Mouse (Mus musculus) intestine, embryonic 16.5 days (tissue): ENCODE results near the gene Sgip1. TPM values are rescaled to one million over a fixed set of nuclear protein-coding genes. Genes with fewer than 3 reads are reported as not detected.

Experiments used
- ATAC-seq: fragments of 200-750 bp; cut with Nextera tagmentation; 2 replicates; pipeline ENCODE4 v1.8.0; 2017; ENCODE audit warnings: moderate TSS enrichment, moderate library complexity
- H3K27ac ChIP-seq: fragments of 300-500 bp; sonication (generic); 2 replicates; pipeline ENCODE4 v1.5.1; 2014; ENCODE audit warnings: mild to moderate bottlenecking, low read length
- H3K27me3 ChIP-seq: fragments of 300-500 bp; sonication (generic); replicated peaks from 2 replicates; pipeline ENCODE4 v1.6.1; 2014; ENCODE audit warnings: low read length, control low read depth, mixed read lengths; ENCODE audit not compliant: control insufficient read depth, insufficient read depth
- H3K36me3 ChIP-seq: fragments of 300-500 bp; sonication (generic); 2 replicates; pipeline ENCODE4 v1.6.1; 2014; ENCODE audit warnings: low read length, control low read depth; ENCODE audit not compliant: control insufficient read depth, insufficient read depth
- H3K4me1 ChIP-seq: fragments of 300-500 bp; sonication (generic); 2 replicates; pipeline ENCODE4 v1.6.1; 2014; ENCODE audit warnings: low read length, control low read depth, mixed read lengths; ENCODE audit not compliant: control insufficient read depth, insufficient read depth
- H3K4me2 ChIP-seq: fragments of 300-500 bp; sonication (generic); 2 replicates; pipeline ENCODE4 v1.6.1; 2014; ENCODE audit warnings: low read depth, low read length, control low read depth
- H3K4me3 ChIP-seq: fragments of 300-500 bp; sonication (generic); 2 replicates; pipeline ENCODE4 v1.5.1; 2014; ENCODE audit warnings: mild to moderate bottlenecking, low read length
- H3K9ac ChIP-seq: fragments of 300-500 bp; sonication (generic); 2 replicates; pipeline ENCODE4 v1.6.1; 2014; ENCODE audit warnings: low read depth, low read length
- H3K9me3 ChIP-seq: fragments of 300-500 bp; sonication (generic); 2 replicates; pipeline ENCODE4 v1.6.1; 2016; ENCODE audit warnings: low read length, control low read depth; ENCODE audit not compliant: control insufficient read depth
- WGBS: fragments of 180-500 bp; shearing (Covaris S2); extraction: QIAGEN DNeasy Blood & Tissue Kit; methylation state at CpG from one replicate; pipeline ENCODE4 v1.1.7; 2014; 5-methylcytosine and 5-hydroxymethylcytosine counted together
- polyA plus RNA-seq: library from polyadenylated mRNA; unstranded; fragments of >200 nt; fragmentation: Nextera tagmentation; extraction: Ambion mirVana; gene quantifications from 2 replicates; pipeline ENCODE4 v1.2.1, GENCODE M21; 2015

The Sgip1 gene
- polyA plus RNA-seq, 1 experiment from 2014 or later = 8.8 TPM

DNA sequence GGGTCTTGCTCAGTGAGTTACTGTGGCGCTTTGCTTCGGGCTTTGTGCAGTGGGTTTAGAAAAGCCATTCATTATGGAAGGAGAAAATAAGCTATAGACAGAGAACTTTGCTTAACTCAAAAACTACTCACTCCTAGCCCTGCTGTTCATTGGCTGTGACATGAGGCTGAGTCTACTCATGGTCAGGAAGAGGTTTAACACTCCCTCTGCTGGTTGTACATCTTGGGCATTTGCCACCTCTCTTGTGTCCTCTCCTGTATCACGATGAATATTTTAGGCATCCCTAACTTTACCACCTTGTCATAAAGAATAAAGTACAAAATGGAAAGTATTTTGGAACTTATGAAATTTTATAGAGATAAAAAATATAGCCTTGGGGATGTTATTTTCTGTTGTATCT, 32.1 kb downstream of the Sgip1 start:
- no peak for ATAC-seq
- Histone ChIP-seq H3K9ac (no peak overlapping the region), H3K36me3 (no peaks in the 10 kb centered on the region), H3K27me3 (no peaks in the 10 kb centered on the region), H3K4me2 (no peak overlapping the region), H3K27ac (no peak overlapping the region), H3K4me1 (no peaks in the 10 kb centered on the region), H3K4me3 (no peak overlapping the region), H3K9me3 (no peaks in the 10 kb centered on the region)
- 92% methylated on average over 3 of the region's 3 CpGs for WGBS

- H3K9ac ChIP-seq = no peak overlapping the region
- no peaks in the 10 kb centered on the region for H3K4me1 ChIP-seq
- H3K4me3 ChIP-seq = no peak overlapping the region
- H3K9me3 ChIP-seq = no peaks in the 10 kb centered on the region
- H3K4me2 ChIP-seq = no peak overlapping the region
- H3K27me3 ChIP-seq = no peaks in the 10 kb centered on the region
- no peak for ATAC-seq
- H3K36me3 ChIP-seq = no peaks in the 10 kb centered on the region
- 97% methylated on average over 1 of the region's 1 CpGs for WGBS
- H3K27ac ChIP-seq = no peak overlapping the region
Measured at GRCm38 (mm10) chr4:102773841-102774240, 32.7 kb downstream of the Sgip1 start.

DNA sequence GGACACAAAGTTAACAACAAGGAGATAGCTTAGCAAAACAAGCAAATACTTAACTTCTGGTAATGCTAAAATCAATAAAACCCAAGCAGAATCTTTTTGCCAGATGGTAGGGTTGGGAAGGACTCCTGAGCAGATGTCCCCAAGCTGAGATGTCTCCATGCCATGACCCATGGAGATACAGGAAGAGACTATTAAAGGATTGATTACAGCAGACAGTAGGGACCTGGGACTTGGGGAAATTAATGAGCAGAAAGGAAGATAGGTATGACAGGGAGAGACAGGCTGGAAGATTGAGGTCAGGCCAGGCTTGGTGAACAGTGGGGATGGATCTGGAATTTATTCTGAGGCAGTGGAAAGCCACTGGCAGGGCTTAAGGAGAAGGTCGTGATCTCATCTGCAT, 33.5 kb downstream of the Sgip1 start:
- H3K4me3 ChIP-seq = no peak overlapping the region
- ATAC-seq = no peak
- WGBS = 55% methylated on average over 1 of the region's 1 CpGs

GRCm38 (mm10) chr4:102775596-102776270, 34.6 kb downstream of the Sgip1 start:
- no peaks in the 10 kb centered on the region for H3K27me3 ChIP-seq
- H3K9me3 ChIP-seq = no peaks in the 10 kb centered on the region
- H3K4me3 ChIP-seq = no peak overlapping the region
- H3K9ac ChIP-seq = no peak overlapping the region
- no peak overlapping the region for H3K27ac ChIP-seq
- H3K4me1 ChIP-seq = no peaks in the 10 kb centered on the region
- H3K4me2 ChIP-seq = no peak overlapping the region
- WGBS = 60% methylated on average over 2 of the region's 2 CpGs
- ATAC-seq = no peak
- H3K36me3 ChIP-seq = no peaks in the 10 kb centered on the region

More for the DNA sequence above, 33.5 kb downstream of the Sgip1 start:
- no peak overlapping the region for H3K27ac ChIP-seq
- no peak overlapping the region for H3K9ac ChIP-seq
- no peaks in the 10 kb centered on the region for H3K36me3 ChIP-seq
- no peaks in the 10 kb centered on the region for H3K9me3 ChIP-seq
- H3K4me2 ChIP-seq = no peak overlapping the region
- no peaks in the 10 kb centered on the region for H3K4me1 ChIP-seq
- H3K27me3 ChIP-seq = no peaks in the 10 kb centered on the region

DNA sequence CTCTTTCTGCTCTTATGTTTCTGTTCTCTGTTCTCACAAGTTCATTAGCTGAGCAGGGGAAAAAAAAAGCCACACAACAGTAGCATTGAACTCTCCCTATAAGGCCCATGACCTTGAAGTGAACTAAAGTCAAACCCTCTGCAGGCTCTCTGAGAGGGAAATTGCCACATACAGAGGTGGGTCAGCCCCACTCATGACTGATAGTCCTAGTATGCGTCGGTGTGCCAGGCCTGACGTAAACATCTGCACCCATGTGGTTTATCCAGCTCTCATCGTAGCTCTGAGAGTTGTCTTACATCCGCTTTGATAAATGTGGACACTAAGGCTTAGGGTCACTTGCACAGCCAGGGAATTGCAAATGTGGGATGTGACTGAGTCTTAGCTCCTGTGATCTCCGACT, 38.8 kb downstream of the Sgip1 start:
- 60% methylated on average over 6 of the region's 6 CpGs for WGBS
- ATAC-seq = no peak
- H3K4me2 ChIP-seq = no peak overlapping the region

DNA sequence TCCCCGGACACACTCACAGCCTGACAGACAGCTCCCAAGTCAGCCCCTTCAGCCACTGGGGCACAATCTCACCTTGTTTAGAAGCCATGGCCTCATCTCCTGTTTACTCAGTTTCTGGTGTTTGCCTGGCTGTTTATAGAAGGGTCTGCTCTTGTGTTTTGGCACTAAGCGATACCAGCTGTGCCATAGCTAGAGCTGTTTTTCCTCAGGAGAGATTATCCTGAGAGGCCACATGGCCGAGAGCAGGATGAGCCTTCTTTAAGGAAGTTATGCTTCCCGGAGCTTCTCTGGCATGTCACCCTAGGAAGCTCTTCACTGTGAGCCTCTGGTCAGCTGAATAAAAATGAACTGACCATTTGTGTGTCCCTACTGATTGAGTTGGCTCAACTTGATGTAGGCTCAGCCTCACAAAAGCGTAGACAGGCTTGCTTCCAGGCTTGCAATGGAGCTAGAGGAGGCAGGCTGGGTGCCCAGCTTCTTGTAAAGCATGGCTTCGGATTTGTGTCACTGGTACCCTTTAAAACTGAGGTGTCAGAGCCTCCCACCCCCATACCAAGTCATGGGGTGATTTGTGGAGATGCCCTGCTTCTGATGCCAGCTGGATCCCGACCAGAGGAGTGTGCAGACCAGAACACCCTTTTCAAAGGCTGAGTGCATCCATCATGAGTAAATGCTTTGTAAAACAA, 42.1 kb downstream of the Sgip1 start:
- ATAC-seq = no peak

More for the DNA sequence above, 38.8 kb downstream of the Sgip1 start:
- Histone ChIP-seq H3K9me3 (no peaks in the 10 kb centered on the region), H3K9ac (no peak overlapping the region), H3K4me1 (no peaks in the 10 kb centered on the region), H3K27me3 (no peaks in the 10 kb centered on the region), H3K4me3 (no peak overlapping the region), H3K36me3 (no peaks in the 10 kb centered on the region), H3K27ac (no peak overlapping the region)

GRCm38 (mm10) chr4:102785158-102785557, 44.1 kb downstream of the Sgip1 start:
- Histone ChIP-seq H3K4me2 (no peak overlapping the region), H3K27ac (no peak overlapping the region), H3K27me3 (no peaks in the 10 kb centered on the region), H3K9ac (no peak overlapping the region), H3K9me3 (no peaks in the 10 kb centered on the region), H3K4me3 (no peak overlapping the region), H3K36me3 (no peaks in the 10 kb centered on the region), H3K4me1 (no peaks in the 10 kb centered on the region)
- ATAC-seq = no peak
- WGBS = 65% methylated on average over 4 of the region's 4 CpGs

More for the DNA sequence above, 42.1 kb downstream of the Sgip1 start:
- H3K27ac ChIP-seq = no peak overlapping the region
- no peak overlapping the region for H3K4me2 ChIP-seq
- H3K4me3 ChIP-seq = no peak overlapping the region
- H3K4me1 ChIP-seq = no peaks in the 10 kb centered on the region
- H3K36me3 ChIP-seq = no peaks in the 10 kb centered on the region
- 51% methylated on average over 7 of the region's 7 CpGs for WGBS
- no peak overlapping the region for H3K9ac ChIP-seq
- H3K27me3 ChIP-seq = no peaks in the 10 kb centered on the region
- no peaks in the 10 kb centered on the region for H3K9me3 ChIP-seq

- no peak for ATAC-seq
- Histone ChIP-seq H3K4me2 (no peak overlapping the region), H3K27me3 (no peaks in the 10 kb centered on the region), H3K9ac (no peak overlapping the region), H3K4me1 (peaks cover 6% of the 10 kb centered on the region), H3K9me3 (no peaks in the 10 kb centered on the region), H3K27ac (no peak overlapping the region), H3K4me3 (no peak overlapping the region), H3K36me3 (no peaks in the 10 kb centered on the region)
- WGBS = 38% methylated on average over 8 of the region's 8 CpGs
Measured at GRCm38 (mm10) chr4:102792100-102792790, 51.1 kb downstream of the Sgip1 start.

DNA sequence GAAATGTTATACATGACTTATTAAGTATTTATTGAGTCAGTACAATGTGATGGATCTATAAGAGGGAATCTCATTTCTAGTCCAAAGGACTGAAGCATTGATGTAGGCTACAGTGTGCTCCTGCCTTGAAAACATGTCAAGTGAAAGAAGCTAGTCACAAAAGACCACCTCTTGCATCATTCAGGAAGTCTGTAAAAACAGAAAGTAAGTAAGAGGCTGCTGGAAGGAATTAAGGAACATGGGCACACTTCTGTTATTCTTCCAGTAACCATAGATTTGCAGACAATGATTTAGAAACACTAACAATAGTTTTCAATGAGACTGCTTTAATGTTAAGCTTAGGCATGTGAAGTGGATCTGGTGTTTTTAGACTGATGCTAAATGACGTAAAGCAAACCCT, 60.4 kb downstream of the Sgip1 start:
- WGBS = 76% methylated on average over 1 of the region's 1 CpGs
- ATAC-seq = no peak
- H3K36me3 ChIP-seq = no peaks in the 10 kb centered on the region
- H3K4me3 ChIP-seq = no peak overlapping the region
- H3K9me3 ChIP-seq = no peaks in the 10 kb centered on the region
- no peaks in the 10 kb centered on the region for H3K4me1 ChIP-seq
- H3K9ac ChIP-seq = no peak overlapping the region
- H3K4me2 ChIP-seq = no peak overlapping the region
- H3K27me3 ChIP-seq = no peaks in the 10 kb centered on the region
- no peak overlapping the region for H3K27ac ChIP-seq
